ENCODE assay signal across 18 mouse cellular contexts in genomic region chr2:122355389-122355788, GRCm38 (mm10). TPM values are rescaled to one million over a fixed set of nuclear protein-coding genes. Genes with fewer than 3 reads are reported as not detected.
"Had no signal": no experiment of that assay in that cellular context is flagged by ENCODE, and none has a peak within 500 bp of the region (broad histone marks: within the 10 kb centered on the region; RNA-seq: fewer than 3 reads in every experiment).

No protein-coding gene starts in this region.

- ATAC-seq: midbrain, embryonic 15.5 days had no signal

- H3K9ac ChIP-seq: limb, embryonic 13.5 days; liver, embryonic 15.5 days; lung, embryonic 14.5 days; midbrain, embryonic 15.5 days; neural tube, embryonic 12.5 days had no signal

- H3K27ac ChIP-seq: layer of hippocampus, adult 2 months; limb, embryonic 13.5 days; liver, embryonic 15.5 days; midbrain, embryonic 15.5 days; neural tube, embryonic 12.5 days; stomach, postnatal 0 days had no signal

- H3K9me3 ChIP-seq: limb, embryonic 13.5 days; liver, embryonic 15.5 days; megakaryocyte, embryonic 14.5 days; midbrain, embryonic 15.5 days; neural tube, embryonic 12.5 days had no signal

- H3K4me2 ChIP-seq: limb, embryonic 13.5 days; liver, embryonic 15.5 days; lung, embryonic 14.5 days; midbrain, embryonic 11.5 days; midbrain, embryonic 15.5 days; neural tube, embryonic 12.5 days had no signal

- DNase-seq: kidney, postnatal 10 days; kidney, postnatal 4 days; left cerebral cortex, postnatal 4 days; lung, embryonic 14.5 days; lung, postnatal 10 days; lung, postnatal 4 days; right cerebral cortex, postnatal 25 days; thymus, postnatal 14 days had no signal

- H3K4me3 ChIP-seq: layer of hippocampus, adult 2 months; limb, embryonic 13.5 days; liver, embryonic 15.5 days; megakaryocyte, embryonic 14.5 days; midbrain, embryonic 15.5 days; neural tube, embryonic 12.5 days had no signal

- H3K27me3 ChIP-seq: limb, embryonic 13.5 days; liver, embryonic 15.5 days; midbrain, embryonic 15.5 days; neural tube, embryonic 12.5 days had no signal

RNA-seq across cellular contexts. Expression of gene Duox1, which starts 39.9 kb away (rescaled TPM):
- polyA plus RNA-seq: kidney, embryonic 14.5 days; liver, adult 2 months; liver, embryonic 15.5 days; lung, embryonic 14.5 days; midbrain, embryonic 11.5 days had no signal

RNA-seq across cellular contexts. Expression of gene Duoxa1, which starts 41.9 kb away (rescaled TPM):
- polyA plus RNA-seq: kidney, embryonic 14.5 days; liver, adult 2 months; liver, embryonic 15.5 days; lung, embryonic 14.5 days; midbrain, embryonic 11.5 days; neural tube, embryonic 12.5 days had no signal

RNA-seq across cellular contexts. Expression of gene Duoxa2, which starts 56.7 kb away (rescaled TPM):
- polyA plus RNA-seq: liver, adult 2 months; liver, embryonic 15.5 days; lung, embryonic 14.5 days; midbrain, embryonic 11.5 days; neural tube, embryonic 12.5 days had no signal

RNA-seq across cellular contexts. Expression of gene Duox2, which starts 57.1 kb away (rescaled TPM):
- polyA plus RNA-seq: liver, embryonic 15.5 days; midbrain, embryonic 15.5 days had no signal
